Mouse (Mus musculus) midbrain, embryonic 11.5 days (tissue): ENCODE measurements around the gene Fhit. TPM values are rescaled to one million over a fixed set of nuclear protein-coding genes. Genes with fewer than 3 reads are reported as not detected.

ENCODE experiments used
- ATAC-seq: fragments of 200-750 bp; cut with Nextera tagmentation; 2 replicates; pipeline ENCODE4 v1.8.0; 2017; ENCODE audit warnings: moderate TSS enrichment, moderate library complexity; ENCODE audit not compliant: low FRiP score
- DNase-seq: peaks from one replicate; pipeline ENCODE4 v3.0.0; 2015; ENCODE audit warnings: low spot score; ENCODE audit errors: missing footprints
- H3K27ac ChIP-seq: fragments of 300-500 bp; sonication (generic); 2 replicates; pipeline ENCODE4 v1.5.1; 2014; ENCODE audit warnings: low read depth, low read length
- H3K27me3 ChIP-seq: fragments of 300-500 bp; sonication (generic); 2 replicates; pipeline ENCODE4 v1.6.1; 2014; ENCODE audit warnings: mild to moderate bottlenecking, low read length, moderate library complexity, mixed read lengths; ENCODE audit not compliant: control insufficient read depth, insufficient read depth
- H3K36me3 ChIP-seq: fragments of 300-500 bp; sonication (generic); 2 replicates; pipeline ENCODE4 v1.6.1; 2014; ENCODE audit warnings: mild to moderate bottlenecking, low read length, moderate library complexity, mixed read lengths; ENCODE audit not compliant: control insufficient read depth, insufficient read depth
- H3K4me1 ChIP-seq: fragments of 300-500 bp; sonication (generic); 2 replicates; pipeline ENCODE4 v1.6.1; 2014; ENCODE audit warnings: low read length; ENCODE audit not compliant: control insufficient read depth, insufficient read depth
- H3K4me2 ChIP-seq: fragments of 300-500 bp; sonication (generic); 2 replicates; pipeline ENCODE4 v1.6.1; 2014; ENCODE audit warnings: mild to moderate bottlenecking, moderate library complexity
- H3K4me3 ChIP-seq: fragments of 300-500 bp; sonication (generic); 2 replicates; pipeline ENCODE4 v1.5.1; 2014; ENCODE audit warnings: low read depth, low read length
- H3K9ac ChIP-seq: fragments of 300-500 bp; sonication (generic); 2 replicates; pipeline ENCODE4 v1.6.1; 2014; ENCODE audit warnings: low read length
- H3K9me3 ChIP-seq: fragments of 300-500 bp; sonication (generic); 2 replicates; pipeline ENCODE4 v1.6.1; 2016; ENCODE audit warnings: low read length; ENCODE audit not compliant: control insufficient read depth
- WGBS: fragments of 180-500 bp; shearing (Covaris S2); extraction: QIAGEN DNeasy Blood & Tissue Kit; methylation state at CpG from one replicate; pipeline ENCODE4 v1.1.7; 2014; 5-methylcytosine and 5-hydroxymethylcytosine counted together
- polyA plus RNA-seq: library from polyadenylated mRNA; unstranded; fragments of >200 nt; fragmentation: Nextera tagmentation; extraction: Ambion mirVana; gene quantifications from 2 replicates; pipeline ENCODE4 v1.2.1, GENCODE M21; 2014

Fhit gene
- polyA plus RNA-seq, 1 experiment from 2014 or later, result 4.6 TPM

GRCm38 (mm10) chr14:9648416-9648815 is 1513.4 kb downstream of the Fhit start:
- H3K9me3 ChIP-seq, result no peaks in the 10 kb centered on the region
- no peak for ATAC-seq
- 82% methylated on average over 1 of the region's 1 CpGs for WGBS

GRCm38 (mm10) chr14:9646233-9646632 is 1515.6 kb downstream of the Fhit start:
- no peak overlapping the region for H3K4me3 ChIP-seq
- no peak overlapping the region for H3K9ac ChIP-seq
- ATAC-seq (no peak), DNase-seq (no peak)
- H3K27me3 ChIP-seq, result no peaks in the 10 kb centered on the region
- 89% methylated on average over 7 of the region's 7 CpGs for WGBS
- H3K4me1 ChIP-seq, result peaks cover 19% of the 10 kb centered on the region
- H3K4me2 ChIP-seq, result no peak overlapping the region
- H3K9me3 ChIP-seq, result no peaks in the 10 kb centered on the region
- H3K27ac ChIP-seq, result no peak overlapping the region
- H3K36me3 ChIP-seq, result no peaks in the 10 kb centered on the region

More at GRCm38 (mm10) chr14:9648416-9648815, 1513.4 kb downstream of the Fhit start:
- Histone ChIP-seq H3K27me3 (no peaks in the 10 kb centered on the region), H3K4me1 (peaks cover 8% of the 10 kb centered on the region; the same call in 1 of the 2 replicates), H3K4me2 (no peak overlapping the region), H3K9ac (no peak overlapping the region), H3K36me3 (no peaks in the 10 kb centered on the region), H3K4me3 (no peak overlapping the region), H3K27ac (no peak overlapping the region)
- DNase-seq, result no peak

DNA sequence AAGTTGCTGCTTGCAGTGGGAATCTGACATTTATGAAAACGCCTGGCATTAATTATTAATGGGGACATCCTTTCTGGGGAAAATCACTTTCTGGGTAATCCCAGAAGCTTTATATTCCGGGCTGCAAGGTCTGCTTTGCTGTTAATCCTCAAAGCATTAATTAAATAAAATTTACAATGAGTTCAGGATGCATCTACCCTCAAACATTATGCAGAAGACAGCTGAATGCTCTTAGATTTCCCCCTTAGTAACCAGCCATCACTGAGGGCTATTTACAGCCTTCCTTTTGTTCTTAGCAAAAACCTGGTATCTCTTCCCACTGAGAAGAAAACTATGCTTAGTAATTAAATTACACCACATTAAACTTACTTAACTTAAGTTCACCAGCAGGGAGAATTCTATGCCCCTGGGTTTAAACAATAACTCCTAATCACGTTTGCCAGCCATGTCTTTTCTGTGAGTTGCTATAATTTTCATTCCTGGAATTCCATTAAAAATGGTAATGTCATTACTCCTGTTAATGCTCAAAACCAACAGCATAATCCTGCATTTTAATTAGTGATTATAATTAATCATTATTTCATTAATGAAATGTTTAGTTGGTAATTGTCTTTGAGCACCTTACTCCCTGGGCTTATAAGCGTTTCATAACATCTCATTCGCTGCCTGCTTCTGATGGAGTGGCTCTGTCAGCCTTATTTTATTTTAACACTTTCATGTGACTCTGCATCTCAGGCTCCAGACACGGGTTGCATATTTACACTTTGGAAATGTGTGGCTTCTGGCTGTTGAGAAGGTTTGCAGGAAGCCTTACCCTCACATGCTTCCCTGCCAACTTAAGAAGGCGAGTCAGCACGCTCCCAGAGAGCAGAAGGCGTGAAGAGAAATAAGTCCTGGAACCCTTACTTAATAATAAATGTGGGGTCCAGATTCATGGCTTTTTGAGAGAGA is 1517.3 kb downstream of the Fhit start:
- no peaks in the 10 kb centered on the region for H3K27me3 ChIP-seq
- H3K4me3 ChIP-seq, result no peak overlapping the region
- H3K4me1 ChIP-seq, result peaks cover 19% of the 10 kb centered on the region
- DNase-seq (no peak), ATAC-seq (no peak)
- no peak overlapping the region for H3K9ac ChIP-seq
- H3K9me3 ChIP-seq, result no peaks in the 10 kb centered on the region
- no peak overlapping the region for H3K27ac ChIP-seq
- no peak overlapping the region for H3K4me2 ChIP-seq
- no peaks in the 10 kb centered on the region for H3K36me3 ChIP-seq
- 39% methylated on average over 9 of the region's 9 CpGs for WGBS

DNA sequence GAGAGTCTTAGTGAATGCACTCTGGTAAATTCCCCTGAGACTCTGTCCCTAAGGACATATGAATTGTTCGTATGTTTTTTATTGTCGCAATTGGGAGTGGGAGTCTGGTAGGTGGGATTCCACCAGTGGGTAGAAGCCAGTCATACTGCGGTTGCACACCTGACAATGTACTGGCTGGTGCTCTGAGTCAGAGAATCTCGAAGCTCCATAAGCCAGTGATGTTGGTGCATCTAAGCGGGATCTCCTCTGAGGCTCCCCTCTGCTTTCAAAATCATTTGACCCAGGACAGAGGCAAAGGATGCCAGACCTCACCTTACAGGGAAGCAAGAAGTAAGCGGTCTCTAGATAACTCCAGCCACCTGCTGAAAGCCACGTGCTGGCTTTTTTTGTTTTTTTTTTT is 1518.1 kb downstream of the Fhit start:
- H3K27me3 ChIP-seq, result no peaks in the 10 kb centered on the region
- no peak overlapping the region for H3K4me3 ChIP-seq
- H3K27ac ChIP-seq, result no peak overlapping the region
- H3K4me1 ChIP-seq, result peaks cover 19% of the 10 kb centered on the region
- H3K36me3 ChIP-seq, result no peaks in the 10 kb centered on the region
- H3K9ac ChIP-seq, result no peak overlapping the region
- 60% methylated on average over 7 of the region's 7 CpGs for WGBS
- no peak overlapping the region for H3K4me2 ChIP-seq
- ATAC-seq, result peak; percentile 22; the same call in 1 of the 2 replicates
- no peak for DNase-seq
- H3K9me3 ChIP-seq, result no peaks in the 10 kb centered on the region

DNA sequence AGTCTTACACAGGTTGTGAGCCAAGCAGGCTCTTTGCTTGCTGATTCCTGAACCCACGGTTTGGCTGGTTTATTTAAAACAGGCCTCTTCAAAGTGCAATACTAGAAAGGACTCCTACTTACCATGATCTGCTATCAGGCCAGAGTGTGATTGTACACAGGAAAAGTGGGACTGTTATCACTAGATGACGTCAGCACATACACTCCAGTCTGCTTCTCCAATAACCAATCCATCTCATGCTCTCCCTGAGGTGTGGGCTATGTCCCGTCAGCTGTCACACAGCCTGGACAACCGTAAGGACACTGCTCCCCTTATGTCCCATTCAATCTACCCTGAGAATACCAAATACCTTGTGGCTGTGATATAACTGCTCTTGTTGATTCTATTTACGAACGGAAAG is 1519.2 kb downstream of the Fhit start:
- 72% methylated on average over 6 of the region's 6 CpGs for WGBS
- DNase-seq (no peak), ATAC-seq (peak; percentile 47; the same call in 1 of the 2 replicates)
- Histone ChIP-seq H3K4me1 (peaks cover 19% of the 10 kb centered on the region), H3K4me3 (no peak overlapping the region), H3K4me2 (no peak overlapping the region), H3K9me3 (no peaks in the 10 kb centered on the region), H3K27ac (no peak overlapping the region), H3K27me3 (no peaks in the 10 kb centered on the region), H3K9ac (no peak overlapping the region), H3K36me3 (no peaks in the 10 kb centered on the region)

DNA sequence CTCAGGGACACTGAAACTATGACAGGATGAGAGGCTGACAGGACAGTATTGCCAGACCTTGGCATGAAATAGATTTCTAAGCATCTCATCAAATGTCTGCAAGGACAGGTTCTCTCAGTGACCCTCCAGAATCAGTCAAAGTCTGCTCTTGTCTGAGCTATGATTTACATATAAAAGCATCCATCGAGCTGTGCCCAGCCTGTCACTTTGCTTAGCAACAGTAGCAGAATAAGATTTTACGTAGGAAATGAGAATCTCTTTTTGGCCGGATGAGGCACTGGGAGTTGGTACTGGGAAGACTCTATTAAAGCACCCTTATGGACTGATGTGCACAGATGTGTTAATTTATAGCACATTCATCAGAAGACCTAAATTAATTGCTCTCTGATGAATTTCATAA is 1519.8 kb downstream of the Fhit start:
- no peaks in the 10 kb centered on the region for H3K27me3 ChIP-seq
- no peaks in the 10 kb centered on the region for H3K9me3 ChIP-seq
- no peak overlapping the region for H3K4me2 ChIP-seq
- DNase-seq (no peak), ATAC-seq (peak; percentile 61)
- H3K4me3 ChIP-seq, result no peak overlapping the region
- no peaks in the 10 kb centered on the region for H3K36me3 ChIP-seq
- H3K9ac ChIP-seq, result no peak overlapping the region
- H3K4me1 ChIP-seq, result peaks cover 19% of the 10 kb centered on the region
- H3K27ac ChIP-seq, result no peak overlapping the region
- 31% methylated on average over 3 of the region's 3 CpGs for whole genome bisulfite sequencing

DNA sequence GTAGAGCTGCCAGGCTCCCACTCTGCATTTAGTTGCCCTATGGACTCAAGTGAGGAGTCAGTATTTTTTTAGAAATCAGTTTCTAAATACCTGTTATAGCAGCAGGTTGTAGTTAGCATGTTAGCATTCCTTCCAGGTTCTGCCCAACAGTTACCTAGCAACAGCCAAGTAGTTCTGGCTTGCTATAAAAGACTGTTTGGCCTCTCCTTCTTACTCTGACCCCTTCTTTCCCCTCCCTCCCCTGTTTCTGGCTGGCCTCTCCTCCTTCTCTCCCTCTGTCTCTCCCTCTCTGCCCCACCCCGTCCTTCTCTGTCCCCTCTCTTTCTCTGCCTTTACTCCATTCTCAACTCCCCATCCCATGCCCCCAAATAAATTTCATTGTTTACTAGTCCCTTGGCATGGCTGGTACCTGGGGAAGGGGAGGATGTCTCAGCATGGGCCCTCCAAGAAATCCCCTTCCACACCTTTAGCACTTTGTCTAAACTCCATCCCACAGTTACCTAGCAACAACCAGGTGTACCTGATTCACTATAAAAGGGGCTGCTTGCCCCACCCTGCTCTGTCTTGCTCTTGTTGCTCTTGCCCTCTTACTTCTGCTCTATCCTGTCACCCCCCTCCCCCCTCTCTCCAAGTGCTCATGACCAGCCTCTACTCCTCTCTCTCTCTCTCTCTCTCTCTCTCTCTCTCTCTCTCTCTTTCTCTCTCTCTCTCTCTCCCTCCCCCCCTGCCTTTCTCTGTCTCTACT is 1527.4 kb downstream of the Fhit start:
- ATAC-seq, result peak; percentile 41; the same call in 1 of the 2 replicates

GRCm38 (mm10) chr14:9632537-9632936 is 1529.3 kb downstream of the Fhit start:
- ATAC-seq (no peak), DNase-seq (peak; percentile 89)
- H3K27me3 ChIP-seq, result no peaks in the 10 kb centered on the region
- H3K36me3 ChIP-seq, result no peaks in the 10 kb centered on the region
- no peak overlapping the region for H3K27ac ChIP-seq
- H3K9me3 ChIP-seq, result no peaks in the 10 kb centered on the region
- WGBS, result 12% methylated on average over 3 of the region's 3 CpGs
- no peak overlapping the region for H3K4me2 ChIP-seq
- no peaks in the 10 kb centered on the region for H3K4me1 ChIP-seq
- no peak overlapping the region for H3K9ac ChIP-seq
- H3K4me3 ChIP-seq, result no peak overlapping the region

More for the DNA sequence above, 1527.4 kb downstream of the Fhit start:
- H3K9me3 ChIP-seq, result no peaks in the 10 kb centered on the region
- no peak for DNase-seq
- H3K27ac ChIP-seq, result no peak overlapping the region
- H3K27me3 ChIP-seq, result no peaks in the 10 kb centered on the region
- H3K4me2 ChIP-seq, result no peak overlapping the region
- no peak overlapping the region for H3K9ac ChIP-seq
- 35% methylated on average over 1 of the region's 1 CpGs for WGBS
- no peak overlapping the region for H3K4me3 ChIP-seq
- H3K4me1 ChIP-seq, result no peaks in the 10 kb centered on the region
- H3K36me3 ChIP-seq, result no peaks in the 10 kb centered on the region
